Mouse (Mus musculus) stomach, postnatal 0 days (tissue): ENCODE data around the gene Nkain4.

Experiments
- CTCF ChIP-seq: IDR thresholded peaks from 2 replicates; pipeline ENCODE4 v1.5.1; 2016; ENCODE audit warnings: antibody characterized with exemption, low read depth, mild to moderate bottlenecking, moderate library complexity
- EP300 ChIP-seq: optimal IDR thresholded peaks from 2 replicates; pipeline ENCODE3; 2016; ENCODE audit warnings: antibody characterized with exemption

- TF ChIP-seq CTCF, result peak; percentile 98
- TF ChIP-seq EP300, result no peak
Measured at GRCm38 (mm10) chr2:180963956-180964355, 9.5 kb upstream of the Nkain4 start.
